Mouse (Mus musculus): ENCODE data around the gene Kcnab2.
A peak's percentile ranks its signal among the peaks of the same experiment; 100 is the strongest.

Gene Kcnab2

GRCm38 (mm10) chr4:152398926-152399325, 78.7 kb downstream of the Kcnab2 start:
- ATAC-seq (ENCODE audit: insufficient number of reproducible peaks, low FRiP score, low TSS enrichment), result 0 out of 2 replicates have a peak, but pooled peaks have one; percentile 53

DNA sequence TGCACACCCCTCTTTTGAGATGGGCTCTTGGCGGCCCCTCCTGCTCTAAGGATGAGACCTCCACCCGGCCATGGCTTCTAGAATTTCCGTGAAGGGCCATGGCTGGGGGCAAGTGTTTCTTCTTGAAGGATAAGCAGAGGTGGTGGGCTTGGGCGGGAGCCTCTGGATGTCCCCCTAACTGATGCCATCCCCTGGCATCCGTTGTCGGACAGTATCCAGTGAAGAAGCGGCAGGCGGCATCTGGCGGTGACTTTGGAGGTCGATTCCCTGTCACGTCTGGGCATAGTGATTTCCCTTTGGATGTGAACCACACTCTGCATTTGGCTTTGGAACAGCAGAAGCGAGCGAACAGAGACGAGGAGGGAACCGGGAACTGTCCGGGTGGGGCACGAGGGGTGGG, 85.0 kb downstream of the Kcnab2 start:
- ATAC-seq (ENCODE audit: insufficient number of reproducible peaks, low FRiP score, low TSS enrichment), result no peak

- ATAC-seq (ENCODE audit: insufficient number of reproducible peaks, low FRiP score, low TSS enrichment), result peak; percentile 10; the same call in 1 of the 2 replicates
Observed at GRCm38 (mm10) chr4:152392192-152392591, 85.5 kb downstream of the Kcnab2 start.

GRCm38 (mm10) chr4:152385644-152386043, 92.0 kb downstream of the Kcnab2 start:
- no peak for ATAC-seq (ENCODE audit: insufficient number of reproducible peaks, low FRiP score, low TSS enrichment)

DNA sequence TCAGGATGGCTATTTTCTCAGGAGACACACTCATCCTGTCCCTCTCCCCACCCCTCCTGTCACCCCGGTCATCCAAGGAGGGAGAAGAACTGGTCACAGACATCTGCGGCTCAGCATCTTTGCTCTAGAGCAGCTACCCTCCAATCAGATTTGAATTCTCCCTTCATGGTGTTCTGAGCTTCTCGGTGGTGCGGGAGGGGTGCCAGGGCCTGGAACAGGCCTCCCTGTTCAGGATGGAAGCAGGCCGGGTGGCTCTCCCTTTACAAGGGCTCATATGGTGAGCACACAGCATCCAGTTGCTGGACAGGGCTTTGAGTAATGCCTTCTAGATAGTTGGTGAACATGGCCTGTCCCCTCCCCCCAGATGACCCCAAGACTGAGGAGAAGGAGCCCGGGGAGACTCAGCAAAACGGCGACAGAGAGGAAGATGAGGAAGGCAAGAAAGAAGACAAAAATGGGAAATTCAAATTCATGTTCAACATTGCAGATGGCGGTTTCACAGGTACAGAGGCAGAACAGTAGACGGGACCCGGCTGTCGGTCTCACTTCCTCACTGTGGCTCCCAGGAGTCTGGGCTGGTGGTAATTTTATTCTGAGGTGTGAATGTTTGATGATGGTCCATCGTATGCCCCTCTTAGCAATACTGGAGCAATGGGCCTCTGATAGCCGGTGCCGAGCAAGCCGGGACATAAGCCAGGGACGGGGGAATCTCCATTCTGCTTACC, 95.0 kb downstream of the Kcnab2 start:
- no peak for ATAC-seq (ENCODE audit: insufficient number of reproducible peaks, low FRiP score, low TSS enrichment)

DNA sequence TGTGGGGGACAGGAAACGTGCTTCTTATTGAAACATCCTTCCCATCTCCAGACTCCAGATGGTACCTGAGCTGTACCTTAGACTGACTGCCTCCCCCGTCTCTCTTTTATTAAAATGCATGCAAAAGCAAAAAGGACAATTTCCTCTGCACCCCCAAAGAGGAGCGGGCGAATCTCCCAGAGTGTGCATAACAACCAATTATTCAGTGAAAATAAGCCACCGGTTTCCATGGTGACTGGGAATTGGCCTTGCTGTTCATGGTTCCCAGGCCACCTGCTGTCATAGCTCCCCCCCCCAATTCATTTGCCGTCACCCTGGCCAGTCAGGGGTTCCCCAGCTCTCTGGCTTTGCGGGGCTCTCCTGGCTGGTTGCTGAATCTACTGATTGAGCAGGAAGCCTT, 112.4 kb downstream of the Kcnab2 start:
- no peak for ATAC-seq (ENCODE audit: insufficient number of reproducible peaks, low FRiP score, low TSS enrichment)

DNA sequence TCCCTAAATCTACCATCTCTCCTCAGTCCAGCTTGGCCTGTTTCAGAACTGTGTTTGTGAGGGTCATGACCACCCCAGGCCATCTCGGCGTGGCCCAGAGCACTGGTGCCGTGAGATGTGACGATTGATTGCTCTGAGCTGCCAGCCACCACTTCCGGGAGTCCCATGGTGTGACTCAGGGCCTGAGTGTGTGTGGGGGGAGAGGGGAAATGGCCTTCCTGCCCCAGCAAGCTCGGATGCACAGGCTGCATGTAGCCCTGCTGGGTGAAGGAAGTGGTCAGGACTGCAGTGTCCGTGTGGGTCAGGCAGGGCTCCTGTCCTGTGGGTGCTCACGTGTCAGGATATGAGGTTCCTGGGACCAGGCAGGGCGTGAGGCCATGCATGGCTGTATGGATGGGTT, 115.5 kb downstream of the Kcnab2 start:
- ATAC-seq (ENCODE audit: insufficient number of reproducible peaks, low FRiP score, low TSS enrichment), result no peak

GRCm38 (mm10) chr4:152360855-152361254, 116.8 kb downstream of the Kcnab2 start:
- no peak for ATAC-seq (ENCODE audit: insufficient number of reproducible peaks, low FRiP score, low TSS enrichment)

GRCm38 (mm10) chr4:152359700-152360099, 118.0 kb downstream of the Kcnab2 start:
- no peak for ATAC-seq (ENCODE audit: insufficient number of reproducible peaks, low FRiP score, low TSS enrichment)

- no peak for ATAC-seq (ENCODE audit: insufficient number of reproducible peaks, low FRiP score, low TSS enrichment)
Observed at GRCm38 (mm10) chr4:152355672-152356071, 122.0 kb downstream of the Kcnab2 start.

- no peak for ATAC-seq (ENCODE audit: insufficient number of reproducible peaks, low FRiP score, low TSS enrichment)
Observed at GRCm38 (mm10) chr4:152353886-152354637, 123.6 kb downstream of the Kcnab2 start.

DNA sequence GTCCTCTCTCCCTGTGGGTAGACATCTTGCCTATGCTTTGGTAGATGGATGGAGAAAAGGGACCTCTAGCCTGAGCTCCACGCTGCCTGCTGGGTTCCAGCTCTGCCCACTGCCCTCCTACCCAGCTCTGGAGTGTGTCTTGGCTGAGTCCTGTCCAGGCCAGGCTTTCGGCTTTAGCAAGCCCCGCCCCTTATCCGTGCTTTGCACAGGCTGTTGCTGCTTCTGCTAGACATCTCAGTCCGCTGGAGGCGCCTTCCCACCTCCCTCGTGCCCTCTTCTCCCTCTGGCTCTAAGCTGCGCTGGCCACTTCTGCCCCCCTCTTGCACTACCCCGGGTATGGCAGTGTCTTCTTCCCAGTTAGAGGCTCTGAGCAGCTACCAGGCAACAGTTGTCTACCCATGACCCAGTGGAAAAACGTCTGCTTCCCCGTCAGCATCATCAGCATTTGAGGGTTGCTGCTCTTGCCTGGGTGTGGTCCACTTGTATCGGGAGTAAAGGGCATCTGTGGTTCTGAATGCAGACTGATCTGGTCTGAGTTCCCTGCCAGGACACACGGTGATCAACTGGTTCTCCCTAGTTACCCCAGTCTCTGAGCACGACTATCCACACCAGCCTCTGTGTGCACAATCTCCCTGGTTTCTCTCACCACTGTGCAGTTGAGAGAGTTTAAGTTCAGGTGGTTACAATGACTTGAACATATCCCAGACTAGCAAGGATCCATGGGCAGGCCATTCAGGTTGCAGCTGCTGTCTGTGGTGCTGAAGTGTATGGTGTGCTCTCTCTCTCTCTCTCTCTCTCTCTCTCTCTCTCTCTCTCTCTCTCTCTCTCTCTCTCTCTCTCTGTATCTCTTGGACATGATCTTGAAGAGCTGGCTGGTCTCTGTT, 126.0 kb downstream of the Kcnab2 start:
- ATAC-seq (ENCODE audit: insufficient number of reproducible peaks, low FRiP score, low TSS enrichment), result no peak

DNA sequence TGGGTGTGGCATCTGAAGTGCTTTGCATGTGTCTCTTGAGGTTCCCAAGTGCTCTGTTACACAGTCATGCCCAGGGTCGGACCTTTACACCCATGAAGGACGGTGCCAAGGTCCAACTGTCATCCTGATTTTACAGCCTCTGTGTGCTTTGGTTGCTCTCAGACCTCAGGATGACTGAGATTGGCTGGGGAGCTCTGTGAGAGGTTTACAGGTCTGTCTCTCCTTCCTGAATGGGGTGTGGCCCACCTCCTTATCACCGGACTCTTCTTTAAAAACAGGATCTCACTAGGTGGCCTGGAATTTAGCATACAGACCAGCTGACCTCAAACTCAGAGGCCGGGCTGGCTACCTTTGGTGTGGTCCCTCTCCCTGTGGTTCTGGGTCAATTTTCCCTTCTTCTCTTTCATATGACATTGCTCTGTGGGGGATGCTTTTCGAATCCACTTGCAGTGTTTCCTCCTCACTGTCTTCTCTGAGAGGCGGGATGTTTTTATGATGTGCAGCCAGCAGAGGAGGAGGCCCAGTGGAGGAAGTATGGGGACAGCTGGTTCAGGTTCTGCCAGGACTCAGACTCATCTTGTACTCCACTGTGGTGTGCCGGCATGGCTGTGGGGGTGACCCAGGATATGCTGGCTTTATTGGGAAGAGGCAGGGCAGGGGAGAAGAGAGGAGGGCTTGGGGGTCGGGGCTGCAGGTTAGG, 126.8 kb downstream of the Kcnab2 start:
- no peak for ATAC-seq (ENCODE audit: insufficient number of reproducible peaks, low FRiP score, low TSS enrichment)

DNA sequence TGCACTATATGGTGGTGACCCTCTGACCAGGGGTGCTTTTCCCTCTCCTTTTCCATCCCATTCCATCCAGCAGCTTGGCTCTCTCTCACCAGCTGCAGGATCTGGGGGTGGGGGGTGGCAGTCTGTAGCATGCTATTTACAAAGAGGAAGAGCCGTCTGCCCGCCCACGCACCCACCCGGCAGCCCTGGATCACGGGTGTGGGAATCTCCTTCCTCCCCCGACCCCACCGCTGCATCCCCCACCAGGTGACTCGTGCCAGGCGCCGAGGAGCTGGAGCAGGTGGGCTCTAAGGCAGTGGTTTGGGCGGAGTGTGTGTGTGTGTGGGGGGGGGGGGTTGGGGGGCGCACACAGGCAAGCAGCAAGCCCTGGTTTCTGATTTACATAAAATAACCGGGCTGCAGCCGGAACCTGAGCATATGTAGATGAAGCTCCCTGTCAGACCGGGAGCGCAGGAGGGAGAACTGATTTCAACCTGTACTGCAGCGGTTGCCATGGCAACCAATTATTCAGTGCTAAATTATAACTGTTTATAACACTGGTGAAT, 127.8 kb downstream of the Kcnab2 start:
- ATAC-seq (ENCODE audit: insufficient number of reproducible peaks, low FRiP score, low TSS enrichment), result no peak

DNA sequence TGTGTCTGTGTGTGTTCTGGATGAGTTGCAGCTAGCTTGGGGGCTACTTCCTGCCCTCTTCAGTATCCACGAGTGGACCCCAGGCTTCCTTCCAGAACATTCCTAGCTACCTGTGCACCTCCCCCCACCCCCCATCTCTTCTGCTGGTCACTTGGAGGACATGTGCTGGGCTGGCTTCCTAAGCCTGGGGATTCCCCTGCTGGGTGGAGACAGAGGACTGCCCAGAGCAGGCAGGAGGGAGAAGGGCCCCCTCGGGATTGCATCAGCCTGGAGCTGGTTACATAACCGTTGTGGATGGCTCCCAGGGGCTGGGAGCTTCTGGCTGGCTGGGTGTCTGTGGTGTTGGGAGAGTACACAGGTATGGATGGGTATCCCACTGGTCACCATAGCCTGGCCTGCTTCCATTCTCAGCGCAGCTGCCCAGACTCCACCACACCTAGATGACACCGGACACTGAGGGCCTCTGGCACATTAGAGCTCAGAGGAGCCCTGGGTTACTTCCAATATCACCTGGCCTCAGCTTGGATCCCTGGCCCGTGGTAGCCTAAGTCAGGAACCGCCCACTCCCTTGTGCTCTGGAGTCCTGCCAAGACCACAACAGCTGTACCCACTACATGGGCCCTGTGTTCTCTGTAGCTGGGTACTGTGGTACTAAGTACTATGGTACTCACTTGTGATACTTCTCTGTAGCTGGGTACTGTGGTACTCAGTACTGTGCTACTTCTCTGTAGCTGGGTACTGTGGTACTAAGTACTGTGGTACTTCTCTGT, 132.4 kb downstream of the Kcnab2 start:
- ATAC-seq (ENCODE audit: insufficient number of reproducible peaks, low FRiP score, low TSS enrichment), result no peak

- no peak for ATAC-seq (ENCODE audit: insufficient number of reproducible peaks, low FRiP score, low TSS enrichment)
Observed at GRCm38 (mm10) chr4:152344651-152345050, 133.0 kb downstream of the Kcnab2 start.

DNA sequence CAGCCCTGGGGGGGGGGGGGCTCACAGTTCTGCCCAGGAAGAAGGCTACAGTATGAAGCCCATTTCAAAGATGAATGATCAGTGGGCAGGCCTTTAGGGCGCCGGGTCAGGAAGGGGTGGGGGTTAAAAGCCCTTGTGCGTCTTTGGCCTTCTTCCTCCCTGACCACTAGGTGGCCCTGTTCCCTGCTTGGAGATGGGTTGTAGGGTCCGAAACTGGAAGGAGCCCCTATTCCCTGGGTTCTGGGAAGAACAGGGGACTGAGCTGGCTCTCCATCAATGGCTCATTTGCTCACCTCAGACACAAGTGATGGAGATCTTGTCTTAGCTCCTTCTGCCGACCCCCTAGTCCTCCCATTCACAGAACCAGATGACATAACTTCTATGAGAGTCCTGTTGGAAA, 134.4 kb downstream of the Kcnab2 start:
- no peak for ATAC-seq (ENCODE audit: insufficient number of reproducible peaks, low FRiP score, low TSS enrichment)
